Mouse (Mus musculus) E14TG2a.4 (cell line): ENCODE measurements around the gene Dpy30.

Source experiments
- CTCF ChIP-seq: conservative IDR thresholded peaks from 2 replicates; pipeline ENCODE4 v1.5.1; 2014; ENCODE audit warnings: low read length
- POU5F1 ChIP-seq: IDR thresholded peaks from 2 replicates; pipeline ENCODE4 v1.6.1; 2014; ENCODE audit warnings: low read length, borderline replicate concordance

DNA sequence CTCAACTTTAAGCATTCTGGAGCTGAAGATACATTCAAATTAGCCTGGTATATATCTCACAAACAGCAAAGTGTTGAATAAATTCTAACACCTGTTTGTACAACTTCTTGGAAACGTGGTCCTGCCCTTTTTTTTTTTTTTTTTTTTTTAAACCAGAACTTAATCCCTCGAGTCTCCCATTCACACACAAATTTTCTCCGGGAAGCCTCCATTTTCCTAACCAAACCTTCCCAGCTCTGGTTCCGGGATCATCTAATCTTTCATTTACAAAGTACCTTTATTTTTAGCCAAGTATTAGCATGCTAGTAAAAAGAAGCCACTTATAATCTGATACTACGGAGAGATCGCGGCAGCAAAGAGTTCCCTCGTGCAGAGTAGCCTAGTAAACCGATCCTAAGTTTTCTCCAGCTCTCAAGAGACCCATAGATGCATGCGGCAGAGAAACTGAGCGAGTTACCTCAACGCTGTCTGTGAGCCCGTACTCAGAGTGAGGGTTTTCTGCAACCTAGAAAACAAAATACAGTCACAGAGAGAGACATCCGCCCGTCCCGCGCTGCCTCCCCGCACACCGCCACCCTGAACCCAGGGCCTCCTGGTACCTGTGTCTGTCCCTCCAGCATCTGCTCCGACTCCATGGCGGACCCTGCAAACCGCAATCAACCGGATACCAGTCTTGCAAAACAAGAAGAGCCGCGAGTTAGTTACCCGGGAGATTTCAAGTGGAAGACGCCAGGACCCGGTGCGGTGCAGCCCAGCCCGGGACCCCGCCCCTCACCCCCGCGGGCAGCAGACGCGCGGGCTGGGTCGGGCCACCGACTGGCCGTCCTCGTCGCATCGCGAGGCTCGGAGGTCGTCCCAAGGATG lies 8.1 kb downstream of the Dpy30 start:
- TF ChIP-seq CTCF (no peak), POU5F1 (no peak)
